Mouse (Mus musculus) liver, embryonic 14.5 days (tissue): ENCODE results near the gene Atp6v0e. TPM values are rescaled to one million over a fixed set of nuclear protein-coding genes. Genes with fewer than 3 reads are reported as not detected.

Source experiments
- ATAC-seq: fragments of 200-750 bp; cut with Nextera tagmentation; 2 replicates; pipeline ENCODE4 v1.8.0; 2017; ENCODE audit warnings: moderate number of reproducible peaks, mild to moderate bottlenecking, moderate library complexity; ENCODE audit not compliant: insufficient read depth
- DNase-seq, 3 experiments: peaks; one replicate each; pipeline ENCODE4 v3.0.0-alpha.2; 2012 to 2013; ENCODE audit warnings: low read depth in 3 of 3, low spot score in 3 of 3
- H3K27ac ChIP-seq: fragments of 300-500 bp; sonication (generic); 2 replicates; pipeline ENCODE4 v1.5.1; 2014; ENCODE audit warnings: moderate library complexity, mild to moderate bottlenecking, control low read depth, inconsistent platforms
- H3K27me3 ChIP-seq: fragments of 300-500 bp; sonication (generic); 2 replicates; pipeline ENCODE4 v1.6.1; 2014; ENCODE audit warnings: mild to moderate bottlenecking, low read length, moderate library complexity; ENCODE audit not compliant: control insufficient read depth, insufficient read depth
- H3K36me3 ChIP-seq: fragments of 300-500 bp; sonication (generic); replicated peaks from 2 replicates; pipeline ENCODE4 v1.6.1; 2014; ENCODE audit warnings: low read depth; ENCODE audit not compliant: control insufficient read depth, insufficient read depth
- H3K4me1 ChIP-seq, 2 experiments: fragments of 200-500 bp in 1 of 2; fragments of 300-500 bp in 1 of 2; sonication (generic) in 1 of 2; replicated peaks; 2 replicates each; pipeline ENCODE4 v1.6.1; 2012 to 2014; ENCODE audit warnings: antibody characterized with exemption in 1 of 2, inconsistent platforms in 1 of 2, low read length in 1 of 2; ENCODE audit not compliant: control insufficient read depth in 2 of 2, insufficient read depth in 2 of 2
- H3K4me2 ChIP-seq: fragments of 300-500 bp; sonication (generic); 2 replicates; pipeline ENCODE4 v1.6.1; 2014; ENCODE audit warnings: low read depth, mild to moderate bottlenecking, control low read depth, moderate library complexity
- H3K4me3 ChIP-seq, 2 experiments: fragments of 200-500 bp in 1 of 2; fragments of 300-500 bp in 1 of 2; sonication (generic) in 1 of 2; 2 replicates each; pipeline ENCODE4 v1.5.1; 2012 to 2014; ENCODE audit warnings: low read depth in 2 of 2, low read length in 2 of 2, mild to moderate bottlenecking in 2 of 2, control low read depth in 1 of 2, inconsistent platforms in 1 of 2, moderate library complexity in 1 of 2; ENCODE audit not compliant: insufficient read depth in 1 of 2
- H3K9ac ChIP-seq: fragments of 300-500 bp; sonication (generic); replicated peaks from 2 replicates; pipeline ENCODE4 v1.6.1; 2014; ENCODE audit warnings: mild to moderate bottlenecking, control low read depth, moderate library complexity
- H3K9me3 ChIP-seq: fragments of 300-500 bp; sonication (generic); 2 replicates; pipeline ENCODE4 v1.6.1; 2016; ENCODE audit warnings: low read length, mixed read lengths; ENCODE audit not compliant: control insufficient read depth
- CTCF ChIP-seq: IDR thresholded peaks from 2 replicates; pipeline ENCODE4 v1.5.1; 2016; ENCODE audit warnings: antibody characterized with exemption, low read depth, control low read depth
- EP300 ChIP-seq: IDR thresholded peaks from 2 replicates; pipeline ENCODE4 v1.6.1; 2016; ENCODE audit warnings: antibody characterized with exemption, low read depth
- WGBS: fragments of 180-500 bp; shearing (Covaris S2); extraction: QIAGEN DNeasy Blood & Tissue Kit; methylation state at CpG from one replicate; pipeline ENCODE4 v1.1.7; 2014; ENCODE audit not compliant: insufficient replicate concordance; 5-methylcytosine and 5-hydroxymethylcytosine counted together
- polyA plus RNA-seq, 2 experiments: library from polyadenylated mRNA; depleted of rRNA in 1 of 2; stranded (reverse) in 1 of 2; unstranded in 1 of 2; fragments of >200 nt; fragmentation: Nextera tagmentation in 1 of 2; extraction: Ambion mirVana in 1 of 2; gene quantifications; 2 replicates each; pipeline versions ENCODE4 v1.2.1 to v1.2.3; 2012 to 2014

Gene Atp6v0e
- polyA plus RNA-seq (2012; rRNA removed) (99.3 and 118 TPM in 2 replicates), polyA plus RNA-seq (2014; fragmentation: Nextera tagmentation; extraction: Ambion mirVana) (204 and 209 TPM in 2 replicates)

GRCm38 (mm10) chr17:26662978-26663683, at the start of gene Atp6v0e:
Atp6v0e (plus strand) TSS chr17:26663231.
- peak within 1 kb of the TSS; percentile 53 for H3K27ac ChIP-seq
- no peaks in the 10 kb centered on the region for H3K36me3 ChIP-seq
- peak within 1 kb of the TSS; percentile 81 to 93 for H3K4me3 ChIP-seq
- 2% methylated on average over 28 of the region's 28 CpGs for WGBS
- TF ChIP-seq EP300 (no peak), CTCF (peak; percentile 99)
- H3K27me3 ChIP-seq, result no peaks in the 10 kb centered on the region; the same call in 1 of the 2 replicates
- H3K4me1 ChIP-seq, result peaks cover 11 to 18% of the 10 kb centered on the region in 2 experiments
- DNase-seq (peak; percentile 88 to 89 (median 88)), ATAC-seq (peak; percentile 78)
- H3K9ac ChIP-seq, result peak within 1 kb of the TSS; percentile 68
- peak within 1 kb of the TSS; percentile 91 for H3K4me2 ChIP-seq
- no peaks in the 10 kb centered on the region for H3K9me3 ChIP-seq

- H3K36me3 ChIP-seq, result no peaks in the 10 kb centered on the region; the same call in 1 of the 2 replicates
- ATAC-seq (no peak), DNase-seq (no peak)
- H3K4me1 ChIP-seq, result no peaks in the 10 kb centered on the region
- no peak overlapping the region for H3K27ac ChIP-seq
- no peaks in the 10 kb centered on the region for H3K27me3 ChIP-seq
- H3K4me3 ChIP-seq, result no peak overlapping the region
- 64% methylated on average over 6 of the region's 6 CpGs for WGBS
- H3K9ac ChIP-seq, result no peak overlapping the region
- no peak overlapping the region for H3K4me2 ChIP-seq
- H3K9me3 ChIP-seq, result no peaks in the 10 kb centered on the region
- TF ChIP-seq CTCF, result no peak
- no peak for TF ChIP-seq EP300
These were observed 48.7 kb upstream of the Atp6v0e start for GRCm38 (mm10) chr17:26614286-26614685.

GRCm38 (mm10) chr17:26614708-26615486, 48.1 kb upstream of the Atp6v0e start:
- WGBS, result 70% methylated on average over 9 of the region's 9 CpGs
- no peak overlapping the region for H3K9ac ChIP-seq
- no peak overlapping the region for H3K4me2 ChIP-seq
- H3K9me3 ChIP-seq, result no peaks in the 10 kb centered on the region
- TF ChIP-seq EP300 (no peak), CTCF (no peak)
- no peaks in the 10 kb centered on the region for H3K27me3 ChIP-seq
- no peaks in the 10 kb centered on the region; the same call in 1 of the 2 replicates for H3K36me3 ChIP-seq
- ATAC-seq, result no peak
- no peak overlapping the region for H3K4me3 ChIP-seq
- H3K27ac ChIP-seq, result no peak overlapping the region
- no peaks in the 10 kb centered on the region for H3K4me1 ChIP-seq
- no peak for DNase-seq

GRCm38 (mm10) chr17:26616696-26617095, 46.3 kb upstream of the Atp6v0e start:
- Histone ChIP-seq H3K36me3 (no peaks in the 10 kb centered on the region; the same call in 1 of the 2 replicates), H3K4me1 (no peaks in the 10 kb centered on the region), H3K4me3 (no peak overlapping the region), H3K4me2 (no peak overlapping the region), H3K9me3 (no peaks in the 10 kb centered on the region), H3K27ac (no peak overlapping the region), H3K9ac (no peak overlapping the region), H3K27me3 (no peaks in the 10 kb centered on the region)
- TF ChIP-seq EP300, result no peak
- TF ChIP-seq CTCF, result no peak
- DNase-seq, result no peak
- no peak for ATAC-seq
- 69% methylated on average over 2 of the region's 2 CpGs for WGBS

- no peak for ATAC-seq
- Histone ChIP-seq H3K4me1 (no peaks in the 10 kb centered on the region), H3K4me2 (no peak overlapping the region), H3K9me3 (no peaks in the 10 kb centered on the region), H3K36me3 (no peaks in the 10 kb centered on the region; the same call in 1 of the 2 replicates), H3K9ac (no peak overlapping the region), H3K27ac (no peak overlapping the region), H3K4me3 (no peak overlapping the region), H3K27me3 (no peaks in the 10 kb centered on the region)
- 78% methylated on average over 5 of the region's 5 CpGs for WGBS
- no peak for DNase-seq
- no peak for TF ChIP-seq CTCF
- no peak for TF ChIP-seq EP300
These were observed 44.5 kb upstream of the Atp6v0e start for GRCm38 (mm10) chr17:26618498-26618897.
